Mouse (Mus musculus) forebrain, embryonic 14.5 days (tissue): Measurements from ENCODE around the gene Gpr6. TPM values are rescaled to one million over a fixed set of nuclear protein-coding genes. Genes with fewer than 3 reads are reported as not detected.

Experiments used
- ATAC-seq: fragments of 200-750 bp; cut with Nextera tagmentation; 2 replicates; pipeline ENCODE4 v1.8.0; 2017; ENCODE audit warnings: mild to moderate bottlenecking, moderate library complexity
- DNase-seq: peaks from one replicate; pipeline ENCODE4 v3.0.0-alpha.2; 2015; ENCODE audit warnings: low spot score
- H3K27ac ChIP-seq: fragments of 300-500 bp; sonication (generic); 2 replicates; pipeline ENCODE4 v1.5.1; 2014; ENCODE audit warnings: low read depth, mild to moderate bottlenecking, control low read depth, low read length, moderate library complexity
- H3K27me3 ChIP-seq: fragments of 300-500 bp; sonication (generic); replicated peaks from 2 replicates; pipeline ENCODE4 v1.6.1; 2014; ENCODE audit warnings: low read length, control low read depth, mixed read lengths; ENCODE audit not compliant: control insufficient read depth, insufficient read depth
- H3K36me3 ChIP-seq: fragments of 300-500 bp; sonication (generic); 2 replicates; pipeline ENCODE4 v1.6.1; 2014; ENCODE audit warnings: low read length, control low read depth; ENCODE audit not compliant: control insufficient read depth, insufficient read depth
- H3K4me1 ChIP-seq: fragments of 300-500 bp; sonication (generic); 2 replicates; pipeline ENCODE4 v1.6.1; 2014; ENCODE audit warnings: antibody characterized with exemption, low read length, control low read depth; ENCODE audit not compliant: control insufficient read depth, insufficient read depth
- H3K4me2 ChIP-seq: fragments of 300-500 bp; sonication (generic); 2 replicates; pipeline ENCODE4 v1.6.1; 2014; ENCODE audit warnings: mild to moderate bottlenecking, control low read depth, low read length
- H3K4me3 ChIP-seq: fragments of 300-500 bp; sonication (generic); 2 replicates; pipeline ENCODE4 v1.5.1; 2014; ENCODE audit warnings: low read depth, low read length, control low read depth
- H3K9ac ChIP-seq: fragments of 300-500 bp; sonication (generic); 2 replicates; pipeline ENCODE4 v1.6.1; 2014; ENCODE audit warnings: mild to moderate bottlenecking, low read length, control low read depth, moderate library complexity
- H3K9me3 ChIP-seq: fragments of 300-500 bp; sonication (generic); replicated peaks from 2 replicates; pipeline ENCODE4 v1.6.1; 2016; ENCODE audit warnings: low read length, control low read depth, mixed read lengths; ENCODE audit not compliant: control insufficient read depth
- WGBS: fragments of 180-500 bp; shearing (Covaris S2); extraction: QIAGEN DNeasy Blood & Tissue Kit; methylation state at CpG from one replicate; pipeline ENCODE4 v1.1.7; 2014; 5-methylcytosine and 5-hydroxymethylcytosine counted together
- polyA plus RNA-seq: library from polyadenylated mRNA; unstranded; fragments of >200 nt; fragmentation: Nextera tagmentation; extraction: Ambion mirVana; gene quantifications from 2 replicates; pipeline ENCODE4 v1.2.1, GENCODE M21; 2014

Gene Gpr6
- polyA plus RNA-seq, 1 experiment from 2014 or later: 1.5 TPM

DNA sequence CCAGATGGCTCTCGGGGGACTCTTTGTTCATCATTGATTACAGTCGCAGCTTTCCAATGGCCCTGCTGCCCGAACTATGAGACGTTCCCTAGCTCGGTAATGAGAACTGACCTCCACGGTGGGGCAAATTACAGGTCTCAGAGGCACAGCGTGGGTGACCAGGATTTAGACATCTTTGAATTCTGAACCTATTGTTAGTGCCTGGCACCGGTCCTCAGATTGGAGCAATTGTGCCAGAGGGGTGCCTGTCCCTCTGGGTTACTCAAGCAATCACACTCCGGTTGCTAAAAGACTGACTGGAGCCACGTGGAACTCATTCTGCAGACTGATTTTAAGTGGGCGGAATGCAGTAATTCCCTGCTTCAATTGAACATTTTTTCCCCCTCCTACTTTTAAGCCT lies 29.8 kb downstream of the Gpr6 start:
- Histone ChIP-seq H3K4me3 (no peak overlapping the region), H3K9me3 (no peaks in the 10 kb centered on the region), H3K4me1 (peaks cover 9% of the 10 kb centered on the region; the same call in 1 of the 2 replicates), H3K4me2 (0 out of 2 replicates have a peak overlapping the region, but pooled peaks have one; percentile 12), H3K27ac (no peak overlapping the region), H3K9ac (no peak overlapping the region), H3K36me3 (no peaks in the 10 kb centered on the region), H3K27me3 (no peaks in the 10 kb centered on the region)
- no peak for ATAC-seq
- WGBS: 31% methylated on average over 11 of the region's 11 CpGs
- DNase-seq: peak; percentile 29

- Histone ChIP-seq H3K9me3 (no peaks in the 10 kb centered on the region), H3K4me3 (no peak overlapping the region), H3K4me1 (peaks cover 9% of the 10 kb centered on the region; the same call in 1 of the 2 replicates), H3K27me3 (no peaks in the 10 kb centered on the region), H3K27ac (no peak overlapping the region), H3K36me3 (no peaks in the 10 kb centered on the region), H3K9ac (no peak overlapping the region), H3K4me2 (no peak overlapping the region)
- WGBS: 64% methylated on average over 9 of the region's 9 CpGs
- ATAC-seq (no peak), DNase-seq (no peak)
Measured at GRCm38 (mm10) chr10:41041478-41041877, 30.6 kb downstream of the Gpr6 start.

DNA sequence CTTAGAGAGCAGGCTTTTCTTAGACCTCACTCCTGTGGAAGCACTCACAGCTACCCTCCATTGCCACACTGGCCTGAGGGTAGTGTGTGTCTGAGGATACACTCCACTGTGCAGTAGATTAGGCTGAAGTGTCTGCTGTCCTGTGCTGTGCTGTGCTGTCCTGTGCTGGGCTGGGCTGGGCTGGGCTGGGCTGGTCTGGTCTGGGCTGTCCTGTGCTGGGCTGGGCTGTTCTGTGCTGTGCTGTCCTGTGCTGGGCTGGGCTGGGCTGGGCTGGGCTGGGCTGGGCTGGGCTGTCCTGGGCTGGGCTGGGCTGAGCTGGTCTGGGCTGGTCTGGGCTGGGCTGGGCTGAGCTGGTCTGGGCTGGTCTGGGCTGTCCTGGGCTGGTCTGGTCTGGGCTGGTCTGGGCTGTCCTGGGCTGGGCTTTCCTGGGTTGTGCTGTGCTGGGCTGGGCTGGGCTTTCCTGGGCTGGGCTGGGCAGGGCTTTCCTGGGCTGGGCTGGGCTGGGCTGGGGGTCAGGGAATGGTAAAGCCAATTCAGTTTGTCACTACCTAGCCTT lies 31.5 kb downstream of the Gpr6 start:
- ATAC-seq (no peak), DNase-seq (no peak)
- Histone ChIP-seq H3K4me2 (no peak overlapping the region), H3K4me1 (peaks cover 9% of the 10 kb centered on the region; the same call in 1 of the 2 replicates), H3K27me3 (no peaks in the 10 kb centered on the region), H3K36me3 (no peaks in the 10 kb centered on the region), H3K9ac (no peak overlapping the region), H3K27ac (no peak overlapping the region), H3K4me3 (no peak overlapping the region), H3K9me3 (no peaks in the 10 kb centered on the region)

GRCm38 (mm10) chr10:41038476-41038875 lies 33.6 kb downstream of the Gpr6 start:
- Histone ChIP-seq H3K27me3 (no peaks in the 10 kb centered on the region), H3K4me3 (no peak overlapping the region), H3K36me3 (no peaks in the 10 kb centered on the region), H3K4me1 (peaks cover 9% of the 10 kb centered on the region; the same call in 1 of the 2 replicates), H3K4me2 (no peak overlapping the region), H3K9me3 (no peaks in the 10 kb centered on the region), H3K27ac (no peak overlapping the region), H3K9ac (no peak overlapping the region)
- ATAC-seq: no peak
- WGBS: 58% methylated on average over 6 of the region's 6 CpGs
- DNase-seq: peak; percentile 47

DNA sequence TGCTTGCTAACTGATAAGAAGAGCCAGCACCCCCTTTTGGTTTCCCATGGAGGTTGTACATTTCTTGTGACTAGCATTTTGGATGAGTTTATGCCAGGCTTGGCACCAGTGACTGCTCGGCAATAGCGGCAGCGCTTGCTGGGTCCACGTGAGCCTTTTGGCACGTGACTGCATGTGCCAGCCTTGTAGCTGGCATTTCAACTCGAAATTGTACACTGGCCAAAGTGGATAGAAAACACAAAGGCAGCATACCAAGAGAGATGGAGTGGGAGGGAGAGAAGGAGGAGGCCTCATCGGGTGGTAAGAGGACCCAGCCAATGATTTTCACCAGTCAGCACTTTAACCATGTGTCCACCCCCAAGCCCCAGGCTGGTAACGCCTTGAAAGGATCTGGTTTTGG lies 34.4 kb downstream of the Gpr6 start:
- Histone ChIP-seq H3K9me3 (no peaks in the 10 kb centered on the region), H3K27ac (no peak overlapping the region), H3K4me2 (no peak overlapping the region), H3K27me3 (no peaks in the 10 kb centered on the region), H3K4me3 (no peak overlapping the region), H3K36me3 (no peaks in the 10 kb centered on the region), H3K4me1 (peaks cover 9% of the 10 kb centered on the region; the same call in 1 of the 2 replicates), H3K9ac (no peak overlapping the region)
- 36% methylated on average over 8 of the region's 8 CpGs for WGBS
- DNase-seq (peak; percentile 88), ATAC-seq (peak; percentile 79)

DNA sequence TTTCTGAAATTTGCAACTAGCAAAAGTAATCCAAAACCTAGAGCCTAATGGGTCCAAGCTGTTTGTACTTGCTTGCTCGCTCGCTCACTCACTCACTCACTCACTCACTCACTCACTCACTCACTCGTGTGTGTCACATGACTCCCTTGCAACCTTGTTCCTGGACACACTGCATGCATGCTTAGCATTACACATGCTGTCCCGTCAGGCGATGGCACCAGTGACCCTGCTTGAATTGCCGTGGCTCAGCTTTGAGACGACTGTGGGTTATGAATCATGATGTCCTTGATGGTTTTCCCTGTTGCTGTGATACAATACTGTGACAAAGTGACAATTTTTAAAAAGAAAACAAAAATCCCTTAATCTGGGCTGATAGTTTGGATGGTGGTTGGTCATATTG lies 39.3 kb downstream of the Gpr6 start:
- 82% methylated on average over 7 of the region's 7 CpGs for WGBS
- DNase-seq (no peak), ATAC-seq (no peak)
- Histone ChIP-seq H3K4me1 (no peaks in the 10 kb centered on the region), H3K4me2 (no peak overlapping the region), H3K9ac (no peak overlapping the region), H3K9me3 (no peaks in the 10 kb centered on the region), H3K4me3 (no peak overlapping the region), H3K27me3 (no peaks in the 10 kb centered on the region), H3K27ac (no peak overlapping the region), H3K36me3 (no peaks in the 10 kb centered on the region)

DNA sequence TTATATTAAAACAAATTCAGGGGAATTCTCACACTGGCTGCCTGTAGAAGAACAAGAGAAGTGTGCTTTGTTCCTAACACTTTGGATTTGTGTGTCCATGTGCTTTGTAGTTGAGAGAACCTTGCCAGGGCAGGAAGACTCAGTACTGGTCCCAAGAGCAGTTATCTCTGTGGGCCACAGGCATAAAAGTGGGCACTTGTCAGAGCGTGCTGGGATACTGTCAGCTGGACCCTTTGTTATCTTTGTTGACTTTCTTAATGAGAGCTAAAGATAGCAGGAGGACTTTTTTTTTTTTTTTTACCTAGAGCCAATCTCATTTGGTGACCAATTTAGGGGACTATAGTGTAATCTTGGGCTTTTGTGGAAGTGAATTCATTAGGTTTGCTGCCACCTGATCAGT lies 47.2 kb downstream of the Gpr6 start:
- Histone ChIP-seq H3K4me3 (no peak overlapping the region), H3K4me1 (no peaks in the 10 kb centered on the region), H3K27me3 (no peaks in the 10 kb centered on the region), H3K4me2 (no peak overlapping the region), H3K27ac (no peak overlapping the region), H3K9me3 (no peaks in the 10 kb centered on the region), H3K36me3 (no peaks in the 10 kb centered on the region), H3K9ac (no peak overlapping the region)
- DNase-seq: no peak
- WGBS: 50% methylated on average over 1 of the region's 1 CpGs
- no peak for ATAC-seq

DNA sequence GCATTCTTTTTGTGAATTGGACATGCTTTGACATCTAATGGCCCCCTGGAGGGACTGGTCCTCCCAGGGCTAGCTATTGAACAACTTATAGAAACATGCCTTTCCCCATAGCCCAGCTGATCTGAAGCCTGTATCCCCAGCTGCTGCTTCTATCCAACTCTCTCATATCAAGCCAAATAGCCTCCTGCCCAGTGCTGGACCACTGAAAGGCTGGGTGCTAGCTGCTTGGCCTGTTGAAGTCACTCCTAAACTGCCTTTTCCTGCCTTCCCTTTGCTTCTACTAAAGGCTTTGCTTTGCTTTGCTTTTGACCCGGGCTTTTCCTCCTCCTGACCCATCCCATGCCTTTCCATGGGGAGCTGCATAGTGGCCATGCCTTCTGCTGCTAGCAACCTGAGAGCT lies 47.7 kb downstream of the Gpr6 start:
- ATAC-seq (no peak), DNase-seq (no peak)
- no peak overlapping the region for H3K27ac ChIP-seq
- no peaks in the 10 kb centered on the region for H3K27me3 ChIP-seq
- H3K9me3 ChIP-seq: no peaks in the 10 kb centered on the region
- H3K9ac ChIP-seq: no peak overlapping the region
- H3K36me3 ChIP-seq: no peaks in the 10 kb centered on the region
- no peaks in the 10 kb centered on the region for H3K4me1 ChIP-seq
- no peak overlapping the region for H3K4me2 ChIP-seq
- 35% methylated on average over 1 of the region's 1 CpGs for WGBS
- no peak overlapping the region for H3K4me3 ChIP-seq

DNA sequence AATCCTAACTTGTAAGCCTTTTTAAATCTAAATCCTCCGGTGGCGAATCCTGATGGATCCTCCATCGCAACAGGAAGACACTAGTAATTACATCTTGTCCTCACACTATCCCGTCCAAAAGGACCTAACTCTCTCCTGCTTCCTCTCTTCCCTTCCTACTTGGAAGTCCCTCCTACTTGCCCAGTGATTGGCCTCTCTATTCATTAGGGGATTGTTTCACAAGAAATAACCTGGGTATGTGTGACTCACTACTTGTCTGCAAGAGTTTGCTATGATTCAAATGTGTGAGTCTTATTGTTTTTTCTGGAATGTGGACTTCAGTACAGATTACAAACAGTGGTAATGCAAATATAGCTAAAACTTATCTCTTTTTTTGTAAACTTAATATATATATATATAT lies 49.9 kb downstream of the Gpr6 start:
- Histone ChIP-seq H3K9ac (no peak overlapping the region), H3K36me3 (no peaks in the 10 kb centered on the region), H3K4me2 (no peak overlapping the region), H3K4me3 (no peak overlapping the region), H3K27ac (no peak overlapping the region), H3K4me1 (no peaks in the 10 kb centered on the region), H3K27me3 (no peaks in the 10 kb centered on the region), H3K9me3 (no peaks in the 10 kb centered on the region)
- ATAC-seq (no peak), DNase-seq (no peak)
- WGBS: 93% methylated on average over 4 of the region's 4 CpGs
